Mouse (Mus musculus) CH12.LX (cell line): ENCODE measurements around the gene Dab2. TPM values are rescaled to one million over a fixed set of nuclear protein-coding genes. Genes with fewer than 3 reads are reported as not detected.

ENCODE experiments used
- DNase-seq: peaks from one replicate; pipeline ENCODE4 v3.0.0-alpha.2; 2013; ENCODE audit errors: extremely low read depth
- H3K27ac ChIP-seq: 2 replicates; pipeline ENCODE4 v1.5.1; 2012; ENCODE audit warnings: low read depth, mild to moderate bottlenecking, control low read depth, moderate library complexity; ENCODE audit not compliant: insufficient read depth
- H3K27me3 ChIP-seq: replicated peaks from 2 replicates; pipeline ENCODE3; 2012; ENCODE audit warnings: inconsistent platforms
- H3K36me3 ChIP-seq, 2 experiments: replicated peaks in 1 of 2; 2 replicates each; pipeline versions ENCODE3 to v1.6.1; 2012; ENCODE audit warnings: inconsistent platforms in 1 of 2, low read length in 1 of 2, mild to moderate bottlenecking in 1 of 2, mixed read lengths in 1 of 2, moderate library complexity in 1 of 2; ENCODE audit not compliant: control insufficient read depth in 1 of 2, insufficient read depth in 1 of 2
- H3K4me1 ChIP-seq, 2 experiments: 2 replicates each; pipeline ENCODE4 v1.6.1; 2012; ENCODE audit warnings: inconsistent platforms in 1 of 2, moderate library complexity in 1 of 2; ENCODE audit not compliant: insufficient read depth in 2 of 2, control insufficient read depth in 1 of 2
- H3K4me2 ChIP-seq: 2 replicates; pipeline ENCODE4 v1.6.1; 2012; ENCODE audit warnings: low read depth, mild to moderate bottlenecking, control low read depth; ENCODE audit not compliant: poor library complexity, insufficient read depth, severe bottlenecking
- H3K4me3 ChIP-seq, 3 experiments: fragments of 150-350 bp in 1 of 3; sonication (generic) in 1 of 3; replicated peaks in 1 of 3; 2 replicates each; pipeline versions ENCODE3 to v1.5.1; 2011 to 2012; ENCODE audit warnings: low read depth in 2 of 3, low read length in 2 of 3, mild to moderate bottlenecking in 2 of 3, moderate library complexity in 2 of 3, control low read depth in 1 of 3, improper control_type of control experiment in 1 of 3, inconsistent platforms in 1 of 3, mixed read lengths in 1 of 3; ENCODE audit not compliant: poor library complexity in 1 of 3
- H3K79me2 ChIP-seq: replicated peaks from 2 replicates; pipeline ENCODE4 v1.6.1; 2012; ENCODE audit warnings: mild to moderate bottlenecking, moderate library complexity; ENCODE audit not compliant: control insufficient read depth, poor library complexity, insufficient read depth, severe bottlenecking; ENCODE audit errors: extremely low read depth
- H3K9ac ChIP-seq: 2 replicates; pipeline ENCODE4 v1.6.1; 2012; ENCODE audit warnings: low read depth, mild to moderate bottlenecking, control low read depth, moderate library complexity; ENCODE audit not compliant: insufficient read depth
- H3K9me3 ChIP-seq: replicated peaks from 2 replicates; pipeline ENCODE3; 2012; ENCODE audit warnings: low read length, inconsistent platforms, mixed read lengths
- CHD1 ChIP-seq: IDR thresholded peaks from 2 replicates; pipeline ENCODE4 v1.6.1; 2012; ENCODE audit warnings: low read depth, low read length, improper control_type of control experiment, inconsistent platforms
- CTCF ChIP-seq, 2 experiments: IDR thresholded peaks in 1 of 2; conservative IDR thresholded peaks in 1 of 2; 2 replicates each; pipeline ENCODE4 v1.5.1; 2011 to 2012; ENCODE audit warnings: low read depth in 2 of 2, low read length in 2 of 2, improper control_type of control experiment in 1 of 2, inconsistent platforms in 1 of 2, mild to moderate bottlenecking in 1 of 2, moderate library complexity in 1 of 2
- E2F4 ChIP-seq: IDR thresholded peaks from 2 replicates; pipeline ENCODE4 v1.6.1; 2011; ENCODE audit warnings: low read depth, low read length, improper control_type of control experiment; ENCODE audit not compliant: insufficient replicate concordance
- ETS1 ChIP-seq: conservative IDR thresholded peaks from 2 replicates; pipeline ENCODE4 v1.6.1; 2012; ENCODE audit warnings: low read depth, mild to moderate bottlenecking, inconsistent platforms, low read length, improper control_type of control experiment, moderate library complexity
- HCFC1 ChIP-seq: IDR thresholded peaks from 2 replicates; pipeline ENCODE4 v1.6.1; 2012; ENCODE audit warnings: low read depth, mild to moderate bottlenecking, inconsistent platforms, low read length, improper control_type of control experiment
- IRF4 ChIP-seq: IDR thresholded peaks from 2 replicates; pipeline ENCODE4 v1.6.1; 2014; ENCODE audit warnings: low read depth, mild to moderate bottlenecking, inconsistent platforms, low read length, improper control_type of control experiment
- JUN ChIP-seq: IDR thresholded peaks from 2 replicates; pipeline ENCODE4 v1.6.1; 2011; ENCODE audit warnings: low read depth, mild to moderate bottlenecking, low read length, improper control_type of control experiment, moderate library complexity; ENCODE audit not compliant: insufficient read depth
- JUND ChIP-seq: conservative IDR thresholded peaks from 2 replicates; pipeline ENCODE4 v1.6.1; 2011; ENCODE audit warnings: low read depth, low read length, improper control_type of control experiment
- KAT2A ChIP-seq: IDR thresholded peaks from 2 replicates; pipeline ENCODE4 v1.6.1; 2012; ENCODE audit warnings: low read length, improper control_type of control experiment, inconsistent platforms; ENCODE audit not compliant: insufficient replicate concordance
- MAFK ChIP-seq: IDR thresholded peaks from 2 replicates; pipeline ENCODE4 v1.6.1; 2011; ENCODE audit warnings: low read length, improper control_type of control experiment; ENCODE audit not compliant: insufficient replicate concordance
- MAX ChIP-seq: IDR thresholded peaks from 2 replicates; pipeline ENCODE4 v1.6.1; 2011; ENCODE audit warnings: low read length, improper control_type of control experiment
- MAZ ChIP-seq: IDR thresholded peaks from 2 replicates; pipeline ENCODE4 v1.6.1; 2012; ENCODE audit warnings: low read depth, mild to moderate bottlenecking, inconsistent platforms, low read length, improper control_type of control experiment, moderate library complexity
- MEF2A ChIP-seq: IDR thresholded peaks from 2 replicates; pipeline ENCODE4 v1.6.1; 2014; ENCODE audit warnings: low read depth, mild to moderate bottlenecking, inconsistent platforms, low read length, improper control_type of control experiment, borderline replicate concordance
- MXI1 ChIP-seq: IDR thresholded peaks from 2 replicates; pipeline ENCODE4 v1.6.1; 2011; ENCODE audit warnings: mild to moderate bottlenecking, low read depth, low read length, improper control_type of control experiment
- NELFE ChIP-seq: IDR thresholded peaks from 2 replicates; pipeline ENCODE4 v1.6.1; 2011; ENCODE audit warnings: low read depth, low read length, improper control_type of control experiment
- NRF1 ChIP-seq: IDR thresholded peaks from 2 replicates; pipeline ENCODE4 v1.6.1; 2014; ENCODE audit warnings: low read depth, mild to moderate bottlenecking, inconsistent platforms, low read length, improper control_type of control experiment, moderate library complexity
- POLR2A ChIP-seq: IDR thresholded peaks from 2 replicates; pipeline ENCODE4 v1.6.1; 2011; ENCODE audit warnings: low read depth, mild to moderate bottlenecking, improper control_type of control experiment, low read length
- POLR2AphosphoS2 ChIP-seq: IDR thresholded peaks from 2 replicates; pipeline ENCODE4 v1.6.1; 2011; ENCODE audit warnings: low read depth, low read length, improper control_type of control experiment
- RCOR1 ChIP-seq: conservative IDR thresholded peaks from 2 replicates; pipeline ENCODE4 v1.6.1; 2012; ENCODE audit warnings: low read depth, mild to moderate bottlenecking, inconsistent platforms, low read length, improper control_type of control experiment
- SIN3A ChIP-seq: IDR thresholded peaks from 2 replicates; pipeline ENCODE4 v1.6.1; 2012; ENCODE audit warnings: low read length, improper control_type of control experiment, inconsistent platforms
- TBP ChIP-seq: conservative IDR thresholded peaks from 2 replicates; pipeline ENCODE4 v1.6.1; 2011; ENCODE audit warnings: low read depth, low read length, improper control_type of control experiment
- TCF12 ChIP-seq: IDR thresholded peaks from 2 replicates; pipeline ENCODE4 v1.6.1; 2014; ENCODE audit warnings: low read depth, mild to moderate bottlenecking, inconsistent platforms, low read length, improper control_type of control experiment
- UBTF ChIP-seq: IDR thresholded peaks from 2 replicates; pipeline ENCODE4 v1.6.1; 2012; ENCODE audit warnings: low read depth, mild to moderate bottlenecking, inconsistent platforms, low read length, improper control_type of control experiment, moderate library complexity
- USF2 ChIP-seq: conservative IDR thresholded peaks from 2 replicates; pipeline ENCODE4 v1.6.1; 2011; ENCODE audit warnings: low read depth, low read length, improper control_type of control experiment
- ZKSCAN1 ChIP-seq: IDR thresholded peaks from 2 replicates; pipeline ENCODE4 v1.6.1; 2012; ENCODE audit warnings: low read depth, inconsistent platforms, low read length, improper control_type of control experiment, borderline replicate concordance
- dilution Hi-C: fragments of 300-500 bp; cut with MboI; formaldehyde crosslinking; loops from 2 replicates; pipeline ENCODE4 v1.14.3; 2020; ENCODE audit warnings: low sequenced_read_pairs; ENCODE audit not compliant: extremely low pct_unique_long_range_greater_than_20kb, extremely low pct_ligation_motif_present
- in situ Hi-C: fragments of 300-500 bp; cut with MboI; formaldehyde crosslinking; loops from 3 replicates; pipeline ENCODE4 v1.14.3; 2019; ENCODE audit warnings: low sequenced_read_pairs, low pct_ligation_motif_present, low pct_unique_long_range_greater_than_20kb, mixed read lengths
- polyA plus RNA-seq: library from polyadenylated mRNA; unstranded; fragments of >175 nt; gene quantifications from 2 replicates; pipeline ENCODE4 v1.2.1, GENCODE M21; 2012; ENCODE audit warnings: low read depth; ENCODE audit not compliant: insufficient read length
- total RNA-seq, 2 experiments: library from RNA; depleted of rRNA; stranded (reverse); fragments of 300-350 nt in 1 of 2; fragments of >200 nt in 1 of 2; gene quantifications; 2 replicates each; pipeline ENCODE4 v1.2.3; 2012 to 2014

The Dab2 gene
- total and polyA plus RNA-seq, 3 experiments = 0.17 TPM; not detected in 1

DNA sequence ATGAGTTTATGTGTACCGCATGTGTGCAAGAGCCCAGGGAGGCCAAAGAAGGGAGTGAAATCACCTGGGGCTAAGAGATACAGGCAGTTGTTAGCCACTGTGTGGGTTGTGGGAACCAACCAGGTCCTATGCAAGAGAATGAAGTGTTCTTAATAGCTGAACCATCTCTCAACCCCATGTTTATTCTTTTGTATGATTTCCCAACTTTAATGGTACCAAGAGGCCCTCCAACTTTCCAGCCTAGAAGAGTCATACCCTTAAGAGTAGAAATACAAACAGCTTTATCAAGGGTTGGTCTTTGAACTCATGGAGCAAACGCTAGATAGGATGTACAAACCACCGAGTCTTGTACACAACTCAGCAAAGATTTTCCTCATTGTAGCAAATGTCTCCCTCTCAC is 12.8 kb downstream of the Dab2 start:
- in situ Hi-C loops (no loop called here), dilution Hi-C loops (no loop called here)
- H3K4me3 ChIP-seq = no peak overlapping the region
- no peaks in the 10 kb centered on the region for H3K36me3 ChIP-seq
- no peaks in the 10 kb centered on the region for H3K27me3 ChIP-seq
- no peaks in the 10 kb centered on the region for H3K9me3 ChIP-seq
- H3K79me2 ChIP-seq = no peaks in the 10 kb centered on the region
- no peak for DNase-seq
- H3K4me2 ChIP-seq = no peak overlapping the region
- TF ChIP-seq E2F4 (no peak), JUN (no peak), TBP (no peak), NELFE (no peak), MAX (no peak), MXI1 (no peak), JUND (no peak), HCFC1 (no peak), USF2 (no peak), IRF4 (no peak), ZKSCAN1 (no peak), ETS1 (no peak), CHD1 (no peak), UBTF (no peak), POLR2A (no peak), MEF2A (no peak), TCF12 (no peak), CTCF (conservative IDR thresholded peaks at IDR 0.05 in 1 of 2, IDR thresholded peaks at IDR 0.05 in 1 of 2; ENCODE audit: low read depth in 2 of 2, low read length in 2 of 2) (no peak), RCOR1 (no peak)
- H3K9ac ChIP-seq = no peak overlapping the region
- H3K4me1 ChIP-seq = no peaks in the 10 kb centered on the region
- no peak overlapping the region for H3K27ac ChIP-seq

DNA sequence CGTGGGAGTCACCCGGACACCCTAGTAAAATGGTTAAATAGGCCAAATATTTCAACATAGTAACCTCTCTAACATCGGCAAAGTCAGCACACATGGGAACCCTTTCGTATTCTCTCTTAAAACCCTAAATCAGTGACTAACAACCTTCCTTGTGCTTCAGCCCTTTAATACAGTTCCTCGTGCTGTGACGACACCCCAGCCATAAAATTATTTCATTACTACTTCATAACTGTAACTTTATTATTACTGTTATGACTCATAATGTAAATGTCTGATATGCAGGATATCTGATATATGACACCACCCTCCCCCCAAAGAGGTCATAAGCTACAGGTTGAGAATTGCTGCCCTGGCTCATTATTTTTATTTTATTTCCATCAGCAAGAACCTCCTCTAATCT is 19.8 kb downstream of the Dab2 start:
- dilution Hi-C loops = no loop called here
- Histone ChIP-seq H3K9ac (no peak overlapping the region), H3K4me1 (0 out of 4 replicates have a peak, but pooled peaks cover 0 to 2% of the 10 kb centered on the region in 2 experiments), H3K4me2 (no peak overlapping the region), H3K27ac (no peak overlapping the region), H3K9me3 (no peaks in the 10 kb centered on the region), H3K36me3 (no peaks in the 10 kb centered on the region), H3K27me3 (no peaks in the 10 kb centered on the region), H3K79me2 (no peaks in the 10 kb centered on the region), H3K4me3 (no peak overlapping the region)
- in situ Hi-C loops = no loop called here
- no peak for DNase-seq
- TF ChIP-seq TBP = no peak
- TF ChIP-seq ETS1 = no peak
- no peak for TF ChIP-seq JUN
- TF ChIP-seq IRF4 = no peak
- TF ChIP-seq ZKSCAN1 = no peak
- TF ChIP-seq SIN3A = no peak
- no peak for TF ChIP-seq MAZ
- TF ChIP-seq NRF1 = no peak
- no peak for TF ChIP-seq POLR2AphosphoS2
- no peak for TF ChIP-seq JUND
- TF ChIP-seq MAX = no peak
- TF ChIP-seq KAT2A = no peak
- TF ChIP-seq CTCF (conservative IDR thresholded peaks at IDR 0.05 in 1 of 2, IDR thresholded peaks at IDR 0.05 in 1 of 2; ENCODE audit: low read depth in 2 of 2, low read length in 2 of 2) = no peak
- no peak for TF ChIP-seq RCOR1
- no peak for TF ChIP-seq MAFK
